Mouse (Mus musculus): Measurements from ENCODE around the gene AW822073. TPM values are rescaled to one million over a fixed set of nuclear protein-coding genes. Genes with fewer than 3 reads are reported as not detected.
A peak's percentile ranks its signal among the peaks of the same experiment; 100 is the strongest.
"Not testable (repeated sequence)": the region's sequence is repeated elsewhere in the genome, so short reads cannot be mapped to it uniquely, and the experiment has no call there.

The AW822073 gene
- 1.8 TPM in 1 of 2 replicates, not detected in the other for total RNA-seq (2014; fragmentation: Nextera tagmentation)
- not detected in 2 replicates for total RNA-seq (2017)

DNA sequence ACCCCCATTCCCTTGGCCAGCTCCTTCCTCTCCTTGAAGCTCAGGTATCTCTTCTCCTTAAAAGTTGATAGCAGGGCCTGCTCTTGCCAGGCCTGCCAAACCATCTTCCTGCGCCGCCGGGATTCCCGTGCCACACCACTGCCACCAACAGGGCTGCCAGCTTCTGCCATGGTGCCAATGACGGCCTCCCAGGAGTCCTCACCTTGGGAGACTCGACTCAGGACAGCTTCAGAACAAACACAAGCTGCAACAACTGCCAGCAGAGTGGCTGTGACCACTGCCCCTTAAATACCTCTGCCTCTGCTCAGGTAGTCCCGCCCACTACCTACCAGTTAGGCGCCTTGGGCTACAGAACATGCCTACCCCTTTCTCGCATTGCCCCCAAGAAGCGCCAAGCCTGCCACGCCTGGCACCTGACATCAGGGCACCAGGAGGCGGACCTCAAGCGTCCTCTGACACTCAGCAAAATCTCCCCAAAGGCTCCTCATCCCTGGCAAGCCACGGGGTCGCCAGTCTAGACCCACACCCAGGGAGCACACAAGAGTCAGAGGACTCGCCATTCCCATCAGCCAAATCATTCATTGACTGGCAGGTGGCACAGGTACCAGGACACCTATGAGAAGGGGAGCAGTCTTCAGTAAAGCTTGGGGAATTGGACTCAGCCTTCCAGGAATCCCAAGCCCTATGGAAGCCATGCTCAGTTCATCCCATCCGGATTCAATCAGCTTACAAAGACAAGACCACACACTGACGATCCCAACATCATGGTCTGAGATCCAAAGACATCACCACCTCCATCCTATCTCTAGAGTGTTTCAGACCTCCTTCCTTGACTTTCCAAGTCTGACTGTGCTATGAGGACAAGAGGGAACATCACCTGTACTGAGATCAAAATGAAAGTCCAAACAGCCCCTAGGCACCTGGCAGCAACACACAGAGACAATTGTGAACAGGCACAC is at the start of gene AW822073:
Gene AW822073 (minus strand): TSS at position 104 of the 959 bp plus-strand sequence.
- not testable (repeated sequence) for ATAC-seq (replicated peaks; ENCODE audit: poor library complexity, severe bottlenecking)

- ATAC-seq (replicated peaks; ENCODE audit: poor library complexity, severe bottlenecking): no peak
Observed at GRCm38 (mm10) chr10:58258466-58258865, 33.7 kb upstream of the AW822073 start.

DNA sequence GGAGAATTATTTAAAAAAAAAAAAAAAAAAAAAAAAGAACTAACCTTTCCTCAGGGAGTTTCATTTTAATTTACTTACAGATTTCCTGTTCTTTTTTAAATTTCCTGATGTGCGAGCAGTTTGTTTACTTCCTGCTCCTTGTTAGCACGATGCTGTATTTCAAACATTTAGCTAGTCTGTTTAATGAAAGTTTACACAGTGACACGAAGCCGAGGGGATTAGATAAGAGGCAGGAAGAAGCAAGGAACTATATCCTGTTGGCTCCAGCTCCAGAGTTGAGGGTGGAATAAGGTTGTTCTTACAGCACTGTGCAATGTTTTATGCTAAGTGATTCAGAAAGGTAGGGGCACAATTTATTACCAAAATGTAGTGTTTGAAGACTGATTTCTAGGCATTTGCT is 31.2 kb upstream of the AW822073 start:
- no peak for ATAC-seq (replicated peaks; ENCODE audit: poor library complexity, severe bottlenecking)

DNA sequence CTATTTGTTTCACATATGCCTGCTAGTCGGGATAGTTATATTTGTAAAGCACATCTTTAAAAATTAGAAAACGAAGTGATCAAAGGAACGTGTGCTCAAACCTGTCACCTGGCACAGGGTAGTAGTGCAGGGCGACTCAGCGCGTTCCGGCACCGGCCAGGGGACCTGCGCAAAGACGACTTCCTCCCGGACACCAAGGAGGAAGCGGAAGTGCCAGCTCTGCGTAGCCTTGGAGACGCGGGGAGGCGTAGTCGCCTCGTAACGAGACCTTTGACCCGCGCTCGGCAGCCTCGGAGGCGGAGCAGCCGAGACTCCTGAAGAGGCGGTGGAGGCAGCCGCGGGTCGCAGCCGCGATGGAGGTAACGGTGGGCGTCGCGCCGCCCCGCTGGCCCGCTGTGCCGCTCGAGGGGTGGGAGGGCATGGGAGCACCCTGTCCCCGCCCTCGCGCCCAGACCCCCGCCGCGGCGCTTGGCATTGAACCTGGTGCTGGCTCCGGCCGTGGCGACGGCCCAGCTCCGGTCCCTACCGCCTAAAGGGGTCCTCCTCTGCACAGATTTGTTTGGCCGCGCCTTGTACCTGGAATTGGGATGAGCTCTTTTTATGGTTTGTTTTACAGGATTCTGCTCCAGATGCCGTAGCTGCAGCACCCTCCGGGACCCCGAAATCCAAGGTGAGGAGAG is 30.6 kb upstream of the AW822073 start, which contains the start of gene Gcc2:
Gene Gcc2 (plus strand): TSS at position 285 of the 680 bp plus-strand sequence.
- peak; percentile 99 for ATAC-seq (replicated peaks; ENCODE audit: poor library complexity, severe bottlenecking)

DNA sequence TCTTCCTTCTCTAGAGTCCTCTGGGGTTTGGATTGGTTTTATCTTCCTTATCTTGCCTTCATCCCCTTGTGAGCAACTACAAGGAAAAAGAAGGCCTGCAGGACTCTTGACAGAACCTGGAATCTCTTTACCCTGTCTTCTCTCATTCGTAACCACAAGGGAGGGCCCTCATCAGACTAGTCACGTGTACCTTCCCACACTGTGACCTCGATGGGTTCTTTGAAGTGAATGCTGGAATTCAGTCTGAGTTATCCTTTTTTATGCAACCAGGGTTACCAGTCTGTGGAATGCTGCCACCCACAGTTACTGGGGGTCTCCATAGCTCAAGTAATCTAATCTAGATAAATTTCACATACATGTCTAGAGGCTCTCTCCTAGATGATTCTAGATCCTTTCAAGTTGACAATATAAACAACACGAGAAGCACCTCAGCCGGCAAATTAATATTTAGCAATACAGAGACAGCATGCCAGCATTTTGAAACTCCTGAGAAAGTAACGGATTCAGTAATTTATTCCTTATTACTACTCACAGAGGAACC is 30.0 kb upstream of the AW822073 start:
- ATAC-seq (replicated peaks; ENCODE audit: poor library complexity, severe bottlenecking): peak; percentile 36; the same call in 1 of the 2 replicates

DNA sequence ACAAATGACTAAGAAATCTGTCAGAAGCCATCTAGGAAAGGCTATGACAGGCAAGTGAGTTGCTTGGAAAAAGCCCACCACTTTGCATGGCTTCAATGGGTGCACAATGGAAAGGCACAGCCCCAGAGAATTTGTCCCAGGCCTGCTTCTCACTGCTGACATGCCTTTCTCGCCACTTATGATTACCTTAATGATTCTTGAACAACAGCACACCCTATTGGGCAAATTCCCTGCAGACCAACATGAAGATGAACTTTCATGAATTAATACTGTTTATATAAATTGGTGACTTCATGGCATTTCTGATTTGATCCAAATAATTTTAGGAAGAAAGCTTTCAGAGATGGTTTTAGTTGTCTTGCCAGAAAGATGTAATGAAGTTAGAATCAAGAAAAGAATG is 24.8 kb upstream of the AW822073 start:
- ATAC-seq (replicated peaks; ENCODE audit: poor library complexity, severe bottlenecking): no peak

DNA sequence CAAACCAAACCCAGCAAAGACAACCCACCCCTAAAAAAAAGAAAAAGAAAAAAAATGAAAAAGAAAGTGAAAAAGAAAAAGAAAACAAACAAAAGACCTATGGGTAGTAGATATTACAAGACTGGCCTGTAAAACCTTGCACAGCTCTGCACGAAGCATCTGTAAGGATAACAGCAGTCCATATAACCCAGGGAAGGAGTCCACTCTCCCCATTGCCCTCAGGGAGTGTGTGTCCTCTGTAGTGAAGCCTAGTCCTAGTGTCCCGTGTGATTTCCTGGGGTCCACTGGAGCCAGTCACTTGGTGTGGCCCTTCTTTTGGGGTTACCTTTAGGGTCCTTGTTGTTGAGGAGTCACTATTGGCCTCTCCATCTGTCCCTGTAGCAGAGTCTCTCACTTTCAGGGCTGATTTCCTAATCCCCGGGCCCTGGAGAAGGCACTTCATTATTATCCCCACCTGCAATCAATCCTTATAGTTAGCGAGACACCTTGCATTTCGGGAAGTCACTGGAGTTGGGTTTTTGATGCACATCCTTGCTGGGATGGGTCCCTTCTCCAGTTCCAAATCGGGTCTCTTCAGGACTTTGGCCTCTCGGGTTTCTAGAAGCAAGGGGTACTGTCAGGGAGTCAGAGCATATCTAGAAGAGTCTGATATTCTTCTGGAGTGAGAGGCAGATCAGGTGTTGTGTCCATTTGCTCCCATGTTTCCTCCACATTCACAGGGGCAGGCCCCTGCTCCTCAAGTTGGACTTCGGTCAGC is 14.4 kb upstream of the AW822073 start:
- ATAC-seq (replicated peaks; ENCODE audit: poor library complexity, severe bottlenecking): peak; percentile 47

DNA sequence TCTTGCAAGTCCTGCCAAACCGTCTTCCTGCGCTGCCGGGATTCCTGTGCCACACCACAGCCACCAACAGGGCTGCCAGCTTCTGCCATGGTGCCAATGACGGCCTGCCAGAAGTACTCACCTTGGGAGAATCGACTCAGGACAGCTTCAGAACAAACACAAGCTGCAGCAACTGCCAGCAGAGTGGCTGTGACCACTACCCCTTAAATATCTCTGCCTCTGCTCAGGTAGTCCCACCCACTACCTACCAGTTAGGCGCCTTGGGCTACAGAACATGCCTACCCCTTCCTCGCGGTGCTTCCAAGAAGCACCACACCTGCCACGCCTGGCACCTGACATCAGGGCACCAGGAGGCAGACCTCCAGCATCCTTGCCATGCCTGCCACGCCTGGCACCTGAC is 11.9 kb upstream of the AW822073 start, which contains the start of gene Gm4981:
Gene Gm4981 (minus strand): TSS at position 89 of the 400 bp plus-strand sequence.
- ATAC-seq (replicated peaks; ENCODE audit: poor library complexity, severe bottlenecking): no peak

- ATAC-seq (replicated peaks; ENCODE audit: poor library complexity, severe bottlenecking): not testable (repeated sequence)
Observed at GRCm38 (mm10) chr10:58234985-58235384, 10.3 kb upstream of the AW822073 start.

DNA sequence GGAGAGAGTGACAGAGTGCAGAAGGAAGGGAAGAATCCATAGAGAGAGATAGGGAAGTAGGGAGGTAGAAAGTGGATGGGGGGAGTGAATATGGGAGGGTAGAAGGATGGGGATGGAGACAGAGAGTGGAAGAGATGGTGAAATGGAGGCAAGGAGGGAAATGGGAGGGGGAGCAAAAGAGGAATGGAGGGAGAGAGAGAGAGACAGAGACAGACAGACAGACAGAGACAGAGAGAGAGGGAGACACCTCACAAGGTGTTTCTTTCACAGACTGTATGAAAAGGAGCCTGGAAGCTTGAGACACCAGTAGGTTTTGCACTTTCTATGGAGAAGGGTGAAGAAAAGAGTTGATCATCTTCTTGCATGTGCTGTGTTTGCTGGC is 9.0 kb upstream of the AW822073 start:
- ATAC-seq (replicated peaks; ENCODE audit: poor library complexity, severe bottlenecking): not testable (repeated sequence)

DNA sequence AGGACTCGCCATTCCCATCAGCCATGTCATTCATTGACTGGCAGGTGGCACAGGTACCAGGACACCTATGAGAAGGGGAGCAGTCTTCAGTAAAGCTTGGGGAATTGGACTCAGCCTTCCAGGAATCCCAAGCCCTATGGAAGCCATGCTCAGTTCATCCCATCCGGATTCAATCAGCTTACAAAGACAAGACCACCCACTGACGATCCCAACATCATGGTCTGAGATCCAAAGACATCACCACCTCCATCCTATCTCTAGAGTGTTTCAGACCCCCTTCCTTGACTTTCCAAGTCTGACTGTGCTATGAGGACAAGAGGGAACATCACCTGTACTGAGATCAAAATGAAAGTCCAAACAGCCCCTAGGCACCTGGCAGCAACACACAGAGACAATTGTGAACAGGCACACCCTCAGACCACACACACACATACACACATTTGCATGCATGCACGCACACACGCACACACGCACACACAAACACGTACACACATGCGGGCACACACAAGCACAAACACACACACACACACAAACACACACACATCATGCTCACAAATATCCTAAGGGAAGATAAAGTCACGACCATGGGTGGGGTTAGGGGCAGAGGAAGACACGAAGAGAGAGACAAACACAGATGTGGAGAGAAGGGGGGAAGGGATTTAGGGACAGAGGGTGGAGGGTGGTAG is 8.5 kb upstream of the AW822073 start:
- ATAC-seq (replicated peaks; ENCODE audit: poor library complexity, severe bottlenecking): peak; percentile 2

GRCm38 (mm10) chr10:58232641-58232969 is 7.9 kb upstream of the AW822073 start, which contains the start of gene Duxf3:
Gene Duxf3, minus strand, starts transcription at chr10:58232675.
- ATAC-seq (replicated peaks; ENCODE audit: poor library complexity, severe bottlenecking): peak; percentile 23; the same call in 1 of the 2 replicates

DNA sequence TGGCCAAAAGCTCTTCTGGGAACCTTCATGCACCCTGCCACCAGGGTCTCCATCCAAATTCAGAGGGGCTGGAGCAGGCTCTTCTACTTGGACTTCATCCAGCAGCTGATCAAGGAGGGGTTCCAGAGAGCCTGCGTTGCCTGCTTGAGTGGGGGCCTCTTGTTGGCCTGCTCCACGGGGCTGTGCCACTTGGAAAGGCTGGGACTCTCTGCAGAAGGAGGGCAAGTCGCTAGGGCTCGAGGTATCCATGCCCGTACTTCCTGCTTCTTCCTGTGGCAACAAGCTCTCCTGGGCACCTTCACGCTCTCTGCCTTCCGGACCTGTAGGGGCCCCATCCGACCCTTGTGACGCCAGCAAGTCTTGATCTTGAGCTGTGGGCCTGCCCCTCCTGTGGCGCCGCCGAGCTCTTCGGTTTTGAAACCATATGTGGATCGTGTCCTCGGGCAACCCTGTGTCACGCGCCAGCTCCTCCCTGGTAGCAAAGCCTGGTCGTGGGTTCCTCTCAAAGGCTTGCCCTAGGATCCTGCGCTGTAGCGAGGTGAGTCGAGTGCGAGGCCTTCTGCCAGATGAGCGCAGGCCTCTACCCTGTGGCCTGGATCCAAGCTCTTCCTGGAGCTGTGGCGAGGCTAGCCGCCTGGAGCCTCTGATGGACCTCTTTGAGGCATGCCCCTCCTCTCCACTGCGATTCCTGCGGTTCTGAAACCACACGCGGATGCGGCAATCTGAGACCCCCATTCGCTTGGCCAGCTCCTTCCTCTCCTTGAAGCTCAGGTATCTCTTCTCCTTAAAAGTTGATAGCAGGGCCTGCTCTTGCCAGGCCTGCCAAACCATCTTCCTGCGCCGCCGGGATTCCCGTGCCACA is 7.3 kb upstream of the AW822073 start:
- ATAC-seq (replicated peaks; ENCODE audit: poor library complexity, severe bottlenecking): peak; percentile 49

DNA sequence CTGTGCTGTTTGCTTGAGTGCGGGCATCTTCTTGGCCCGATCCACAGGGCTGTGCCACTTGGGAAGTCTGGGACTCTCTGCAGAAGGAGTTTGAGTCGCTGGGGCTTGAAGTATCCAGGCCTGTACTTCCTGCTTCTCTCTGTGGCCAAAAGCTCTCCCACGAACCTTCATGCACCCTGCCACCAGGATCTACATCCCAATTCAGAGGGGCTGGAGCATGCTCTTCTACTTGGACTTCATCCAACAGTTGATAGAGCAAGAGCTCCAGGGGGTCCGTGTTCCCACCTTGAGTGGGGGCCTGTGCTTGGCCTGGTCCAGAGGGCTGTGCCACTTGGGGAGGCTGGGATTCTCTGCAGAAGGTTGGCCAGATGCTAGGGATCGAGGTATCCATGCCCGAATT is 6.4 kb upstream of the AW822073 start:
- ATAC-seq (replicated peaks; ENCODE audit: poor library complexity, severe bottlenecking): not testable (repeated sequence)

DNA sequence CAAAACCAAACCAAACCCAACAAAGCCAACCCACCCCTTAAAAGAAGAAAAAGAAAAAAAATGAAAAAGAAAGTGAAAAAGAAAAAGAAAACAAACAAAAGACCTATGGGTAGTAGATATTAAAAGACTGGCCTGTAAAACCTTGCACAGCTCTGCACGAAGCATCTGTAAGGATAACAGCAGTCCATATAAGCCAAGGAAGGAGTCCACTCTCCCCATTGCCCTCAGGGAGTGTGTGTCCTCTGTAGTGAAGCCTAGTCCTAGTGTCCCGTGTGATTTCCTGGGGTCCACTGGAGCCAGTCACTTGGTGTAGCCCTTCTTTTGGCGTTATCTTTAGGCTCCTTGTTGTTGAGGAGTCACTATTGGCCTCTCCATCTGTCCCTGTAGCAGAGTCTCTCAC is 5.3 kb upstream of the AW822073 start:
- not testable (repeated sequence) for ATAC-seq (replicated peaks; ENCODE audit: poor library complexity, severe bottlenecking)

DNA sequence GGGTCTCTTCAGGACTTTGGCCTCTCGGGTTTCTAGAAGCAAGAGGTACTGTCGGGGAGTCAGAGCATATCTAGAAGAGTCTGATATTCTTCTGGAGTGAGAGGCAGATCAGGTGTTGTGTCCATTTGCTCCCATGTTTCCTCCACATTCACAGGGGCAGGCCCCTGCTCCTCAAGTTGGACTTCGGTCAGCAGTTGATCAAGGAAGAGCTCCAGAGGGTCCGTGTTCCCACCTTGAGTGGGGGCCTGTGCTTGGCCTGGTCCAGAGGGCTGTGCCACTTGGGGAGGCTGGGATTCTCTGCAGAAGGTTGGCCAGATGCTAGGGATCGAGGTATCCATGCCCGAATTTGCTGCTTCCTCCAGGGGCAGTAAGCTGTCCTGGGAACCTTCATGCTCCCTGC is 3.1 kb upstream of the AW822073 start:
- ATAC-seq (replicated peaks; ENCODE audit: poor library complexity, severe bottlenecking): not testable (repeated sequence)

DNA sequence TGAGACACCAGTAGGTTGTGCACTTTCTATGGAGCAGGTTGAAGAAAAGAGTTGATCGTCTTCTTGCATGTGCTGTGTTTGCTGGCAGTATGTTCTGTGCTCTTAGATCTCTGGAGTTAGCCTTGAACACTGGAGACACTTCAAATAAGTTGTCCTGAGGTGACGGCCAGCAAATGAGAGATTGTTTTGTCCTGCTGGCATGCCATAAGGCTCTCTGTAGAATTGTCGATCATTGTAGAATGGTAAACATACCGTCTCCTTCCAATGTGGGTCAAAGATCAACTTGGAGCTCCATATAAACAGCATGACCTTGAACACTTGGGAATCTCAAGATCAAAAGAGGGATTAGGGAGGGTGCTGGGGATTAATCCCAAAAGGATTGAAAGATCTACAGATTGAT is 1.6 kb upstream of the AW822073 start:
- not testable (repeated sequence) for ATAC-seq (replicated peaks; ENCODE audit: poor library complexity, severe bottlenecking)

DNA sequence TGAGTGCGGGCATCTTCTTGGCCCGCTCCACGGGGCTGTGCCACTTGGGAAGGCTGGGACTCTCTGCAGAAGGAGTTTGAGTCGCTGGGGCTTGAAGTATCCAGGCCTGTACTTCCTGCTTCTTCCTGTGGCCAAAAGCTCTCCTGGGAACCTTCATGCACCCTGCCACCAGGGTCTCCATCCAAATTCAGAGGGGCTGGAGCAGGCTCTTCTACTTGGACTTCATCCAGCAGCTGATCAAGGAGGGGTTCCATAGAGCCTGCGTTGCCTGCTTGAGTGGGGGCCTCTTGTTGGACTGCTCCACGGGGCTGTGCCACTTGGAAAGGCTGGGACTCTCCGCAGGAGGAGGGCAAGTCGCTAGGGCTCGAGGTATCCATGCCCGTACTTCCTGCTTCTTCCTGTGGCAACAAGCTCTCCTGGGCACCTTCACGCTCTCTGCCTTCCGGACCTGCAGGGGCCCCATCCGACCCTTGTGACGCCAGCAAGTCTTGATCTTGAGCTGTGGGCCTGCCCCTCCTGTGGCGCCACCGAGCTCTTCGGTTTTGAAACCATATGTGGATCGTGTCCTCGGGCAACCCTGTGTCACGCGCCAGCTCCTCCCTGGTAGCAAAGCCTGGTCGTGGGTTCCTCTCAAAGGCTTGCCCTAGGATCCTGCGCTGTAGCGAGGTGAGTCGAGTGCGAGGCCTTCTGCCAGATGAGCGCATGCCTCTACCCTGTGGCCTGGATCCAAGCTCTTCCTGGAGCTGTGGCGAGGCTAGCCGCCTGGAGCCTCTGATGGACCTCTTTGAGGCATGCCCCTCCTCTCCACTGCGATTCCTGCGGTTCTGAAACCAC is 541 bp downstream of the AW822073 start:
- ATAC-seq (replicated peaks; ENCODE audit: poor library complexity, severe bottlenecking): not testable (repeated sequence)
